Mouse (Mus musculus) cerebellum, adult 9-10 months (tissue): ENCODE results near the gene Chek2.
"Not testable (repeated sequence)": the region's sequence is repeated elsewhere in the genome, so short reads cannot be mapped to it uniquely, and the experiment has no call there.

Experiments used
- DNase-seq: peaks from one replicate; pipeline ENCODE4 v3.0.0; 2022

The Chek2 gene

DNA sequence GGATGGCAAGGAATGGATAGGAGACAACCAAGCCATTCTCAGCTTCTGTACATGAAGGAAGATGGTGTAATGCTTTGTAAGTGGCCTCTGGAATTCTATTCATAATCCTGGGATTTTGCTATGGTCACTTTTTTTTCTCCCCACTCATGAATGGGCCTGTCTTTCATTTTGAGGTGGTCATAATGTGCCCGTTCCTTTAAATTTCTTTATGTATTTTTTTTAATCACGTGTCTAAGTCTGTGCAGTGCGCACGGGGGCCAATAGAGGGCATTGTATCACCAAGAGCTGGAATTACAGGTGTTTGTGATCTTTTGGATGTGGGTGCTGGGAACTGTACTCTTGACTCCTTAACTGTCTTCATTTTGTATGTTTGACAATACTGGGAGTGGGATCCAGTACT, 686 bp downstream of the Chek2 start:
- peak; percentile 76 for DNase-seq

DNA sequence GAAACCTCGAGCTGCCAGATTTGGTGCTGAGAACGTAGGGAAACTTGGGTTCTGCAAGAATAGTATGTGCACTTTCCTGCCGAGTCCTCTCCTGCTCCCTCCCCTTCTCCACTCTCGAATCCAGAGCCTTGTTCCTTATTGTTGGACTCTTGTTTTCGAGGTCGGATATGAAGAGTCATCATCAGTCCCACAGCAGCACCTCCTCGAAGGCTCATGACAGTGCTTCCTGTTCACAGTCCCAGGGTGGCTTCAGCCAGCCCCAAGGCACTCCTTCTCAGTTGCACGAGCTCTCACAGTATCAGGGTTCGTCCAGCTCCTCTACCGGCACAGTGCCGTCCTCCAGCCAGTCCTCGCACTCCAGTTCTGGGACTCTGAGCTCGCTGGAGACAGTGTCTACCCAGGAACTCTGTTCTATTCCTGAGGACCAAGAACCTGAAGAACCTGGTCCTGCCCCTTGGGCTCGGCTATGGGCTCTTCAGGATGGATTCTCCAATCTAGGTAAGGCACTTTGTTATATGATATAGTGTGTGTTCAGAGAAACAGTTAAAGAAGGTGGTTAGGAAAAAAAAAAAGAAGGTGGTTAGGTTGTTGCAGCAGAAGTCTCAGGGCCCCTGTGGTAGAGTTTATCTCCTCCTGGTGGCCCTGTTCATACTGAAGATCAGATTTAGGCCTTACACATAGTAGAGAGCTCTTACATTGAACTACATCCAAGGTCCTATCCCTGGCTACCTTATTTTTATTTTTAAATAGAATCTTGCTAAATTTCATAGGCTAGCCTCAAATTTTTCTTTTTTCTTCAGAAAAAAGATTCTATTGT, 1.5 kb downstream of the Chek2 start:
- DNase-seq, result peak; percentile 20

GRCm38 (mm10) chr5:110852990-110853389, 13.2 kb downstream of the Chek2 start:
- no peak for DNase-seq

- DNase-seq, result no peak
Measured at GRCm38 (mm10) chr5:110857091-110857490, 17.3 kb downstream of the Chek2 start.

DNA sequence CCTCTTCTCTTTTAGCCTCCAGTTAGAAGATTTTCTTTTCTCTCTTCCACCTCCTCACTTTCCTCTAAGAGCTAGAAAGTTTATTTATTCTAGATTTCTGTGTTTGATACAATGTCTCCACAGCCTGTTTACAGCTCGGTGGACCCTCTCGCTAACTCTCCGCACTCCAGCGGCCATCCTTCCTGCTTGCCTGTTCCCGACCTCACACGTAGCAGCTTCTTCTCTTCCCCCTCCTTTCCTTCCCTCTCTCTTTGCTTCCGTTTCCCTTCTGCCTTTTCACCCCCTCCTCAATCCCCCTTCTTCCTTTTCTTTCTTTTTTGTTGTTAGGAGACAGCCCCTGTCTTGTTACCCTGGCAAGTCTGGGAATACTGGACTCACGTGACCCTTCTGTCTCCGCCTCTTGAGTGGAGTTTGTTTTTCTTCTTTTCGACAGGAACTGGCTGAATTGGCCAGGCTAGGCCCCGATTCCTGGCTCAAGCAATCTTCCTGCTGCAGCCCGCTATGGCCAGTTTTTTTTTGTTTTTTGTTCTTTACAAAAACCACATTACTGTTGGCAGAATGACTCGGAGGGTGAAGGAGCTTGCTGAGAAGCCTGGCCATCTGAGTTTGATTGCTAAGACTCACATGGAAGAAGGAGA, 19.4 kb downstream of the Chek2 start:
- no peak for DNase-seq

- DNase-seq, result no peak
Measured at GRCm38 (mm10) chr5:110860445-110860844, 20.7 kb downstream of the Chek2 start.

GRCm38 (mm10) chr5:110868460-110868859, 28.7 kb downstream of the Chek2 start:
- no peak for DNase-seq

DNA sequence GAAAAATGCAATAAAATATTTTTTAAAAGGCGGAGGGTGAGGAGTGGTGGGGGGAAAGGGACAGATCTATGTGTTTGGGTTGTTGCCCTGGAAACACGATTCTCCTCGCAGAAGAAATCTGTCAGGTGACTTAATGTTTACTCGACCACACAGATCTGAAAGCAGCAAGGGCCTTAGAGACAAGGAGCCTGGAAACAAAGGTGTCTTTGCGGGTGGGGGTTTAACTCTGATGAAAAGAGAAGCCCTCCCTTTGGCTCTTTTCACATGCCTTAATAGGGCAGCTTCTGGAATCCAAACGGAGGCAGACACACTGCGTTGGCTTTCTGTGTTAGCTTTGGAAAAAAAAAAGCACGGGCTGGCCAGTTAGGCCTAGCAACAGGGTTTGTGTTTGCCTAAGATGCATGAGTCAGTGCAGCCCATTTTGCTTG, 29.5 kb downstream of the Chek2 start:
- DNase-seq, result no peak

DNA sequence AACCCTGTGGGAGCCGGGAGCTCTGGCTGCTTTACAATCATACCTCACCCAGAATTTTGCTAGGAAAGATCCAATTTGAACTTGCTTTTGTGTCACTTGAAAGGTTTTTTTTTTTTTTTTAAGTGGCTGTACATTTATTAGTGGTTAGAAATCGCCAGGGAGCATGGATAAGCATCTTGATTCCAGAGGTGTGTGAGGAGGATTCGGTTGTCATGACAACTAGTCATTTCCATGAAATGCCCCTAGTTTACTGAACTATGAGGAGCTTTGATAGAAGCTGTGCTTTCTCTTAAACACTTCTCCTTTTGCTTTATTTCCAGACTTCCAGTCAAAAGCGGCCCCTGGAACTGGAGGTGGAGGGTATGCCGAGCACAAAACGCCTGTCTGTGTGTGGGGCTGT, 33.4 kb downstream of the Chek2 start:
- DNase-seq, result no peak

DNA sequence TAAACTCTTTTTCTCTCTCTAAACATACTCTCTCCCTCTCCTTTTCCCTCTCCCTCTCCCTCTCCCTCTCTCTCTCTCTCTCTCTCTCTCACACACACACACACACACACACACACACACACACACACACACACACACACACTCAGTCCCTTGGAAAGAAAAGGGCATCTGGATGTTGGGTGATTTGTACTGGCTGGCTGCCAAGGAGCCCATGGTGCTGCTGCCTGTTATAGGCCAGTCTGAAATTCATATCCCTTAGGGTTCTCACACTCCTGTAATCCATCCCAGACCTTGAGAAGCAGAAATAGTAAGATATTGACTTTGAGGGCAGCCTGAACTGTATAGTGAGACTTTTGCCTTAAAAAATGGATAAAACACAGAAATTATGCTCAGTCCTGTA, 34.9 kb downstream of the Chek2 start:
- DNase-seq, result no peak

GRCm38 (mm10) chr5:110875286-110875685, 35.5 kb downstream of the Chek2 start:
- DNase-seq, result no peak

- no peak for DNase-seq
Measured at GRCm38 (mm10) chr5:110877666-110878505, 38.1 kb downstream of the Chek2 start.

- DNase-seq, result not testable (repeated sequence)
Measured at GRCm38 (mm10) chr5:110878526-110878925, 38.7 kb downstream of the Chek2 start.

DNA sequence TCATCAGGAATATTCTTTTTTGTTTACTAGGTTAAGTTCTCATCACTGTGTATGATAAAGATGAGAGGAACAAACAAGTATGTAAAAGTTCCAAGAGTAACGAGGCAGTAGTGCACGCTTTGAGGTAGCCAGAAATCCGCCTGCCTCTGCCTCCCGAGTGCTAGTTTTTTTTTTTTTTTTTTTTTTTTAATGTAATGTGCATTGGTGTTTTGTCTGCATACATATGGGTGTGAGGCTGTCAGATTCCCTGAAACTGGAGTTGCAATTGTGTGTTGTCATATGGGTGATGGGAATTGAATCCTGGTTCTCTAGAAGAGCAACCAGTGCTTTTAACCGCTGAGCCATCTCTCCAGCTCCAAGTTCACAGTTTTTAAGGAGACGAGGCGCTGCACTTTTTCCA, 39.3 kb downstream of the Chek2 start:
- DNase-seq, result no peak

DNA sequence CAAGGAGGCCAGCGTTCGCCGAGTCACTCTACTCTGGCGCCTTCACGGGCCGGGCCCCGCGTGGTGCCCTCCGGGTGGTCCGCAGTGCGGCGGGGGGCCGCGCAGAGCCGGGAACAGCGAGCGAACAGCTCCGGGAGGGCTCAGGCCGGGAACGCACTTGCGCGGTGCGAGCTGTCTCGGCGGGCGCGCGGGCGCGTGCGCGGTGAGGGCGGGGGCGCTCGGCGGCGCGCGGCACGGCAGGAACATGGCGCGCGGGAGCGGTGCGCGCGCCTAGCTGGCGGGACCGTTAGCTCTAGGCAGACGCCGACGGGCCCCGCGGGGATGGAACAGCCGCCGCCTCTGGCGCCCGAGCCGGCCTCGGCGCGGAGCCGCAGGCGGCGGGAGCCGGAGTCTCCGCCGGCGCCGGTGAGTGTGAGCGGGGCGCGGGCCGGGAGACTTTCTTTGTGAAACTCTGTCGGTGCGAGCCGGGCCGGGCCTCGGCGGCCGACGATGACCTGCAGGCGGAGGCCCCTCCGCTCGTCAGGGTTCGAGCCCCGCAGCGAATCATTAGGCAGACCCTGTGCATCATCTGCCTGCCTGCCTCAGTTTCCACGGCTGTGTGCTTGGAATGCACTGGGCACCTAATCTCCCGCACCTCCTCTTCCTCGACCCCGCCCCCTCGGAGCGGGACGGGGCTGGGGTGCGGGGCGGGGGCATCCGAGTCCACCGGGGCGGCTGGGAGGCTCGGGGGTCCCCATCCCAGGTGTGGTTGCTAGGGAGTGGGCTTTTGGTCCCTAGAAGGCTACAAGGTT, 40.0 kb downstream of the Chek2 start, which contains the start of gene Ttc28:
Gene Ttc28, plus strand, starts transcription at position 220 of the 791 bp plus-strand sequence.
- peak; percentile 86 for DNase-seq

DNA sequence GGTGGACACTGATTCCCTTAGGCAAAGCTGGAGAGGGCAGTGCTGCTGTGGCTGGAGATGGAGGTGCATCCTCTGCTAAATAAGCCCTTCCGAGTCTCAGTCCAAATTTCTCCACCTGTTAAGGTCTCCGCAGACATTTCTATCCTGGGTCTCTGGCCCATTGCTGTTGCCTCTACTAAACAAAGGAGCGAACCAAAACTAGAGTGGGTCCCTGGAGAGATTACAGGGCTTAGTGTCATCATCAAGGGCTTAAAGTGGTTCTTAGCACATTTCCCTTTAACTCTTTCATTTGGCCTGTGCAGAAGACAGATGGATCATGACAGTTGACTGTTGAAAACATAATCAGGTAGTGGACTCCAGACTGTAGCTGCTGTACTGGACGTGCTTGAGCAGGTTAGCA, 48.8 kb downstream of the Chek2 start:
- DNase-seq, result no peak

GRCm38 (mm10) chr5:110889945-110890344, 50.2 kb downstream of the Chek2 start:
- no peak for DNase-seq

GRCm38 (mm10) chr5:110890561-110890960, 50.8 kb downstream of the Chek2 start:
- DNase-seq, result no peak

DNA sequence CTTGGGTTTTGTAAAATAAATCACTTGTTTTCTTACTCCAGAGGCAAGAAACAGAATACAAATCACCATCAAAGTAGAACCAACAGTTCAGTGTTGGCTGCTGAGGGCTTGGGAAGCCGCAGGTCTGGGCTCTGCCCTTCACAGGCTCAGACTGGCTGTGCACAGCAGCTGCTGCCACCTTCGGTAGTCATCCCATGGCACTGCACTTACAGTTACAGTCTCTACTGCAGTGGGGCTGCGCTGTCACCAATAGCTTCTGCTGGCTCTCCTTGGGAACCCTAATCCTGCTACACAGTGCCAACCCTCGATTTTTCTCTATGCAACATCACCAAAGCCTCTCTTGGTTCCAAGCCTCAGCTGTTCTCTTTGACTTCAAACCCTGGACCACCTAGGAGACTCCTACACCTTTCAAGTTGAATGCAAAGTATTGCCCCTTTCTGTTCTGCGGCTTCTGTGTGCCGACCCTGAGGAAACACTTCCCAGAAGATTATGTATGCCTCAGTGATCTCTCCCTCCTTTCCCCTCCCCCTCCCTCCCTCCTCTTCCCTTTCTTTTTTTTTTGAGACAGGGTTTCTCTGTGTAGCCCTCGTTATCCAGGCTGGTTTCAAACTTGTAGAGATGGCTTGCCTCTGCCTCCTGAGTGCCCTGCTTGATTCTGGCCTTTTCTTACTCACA, 57.5 kb downstream of the Chek2 start:
- no peak for DNase-seq

DNA sequence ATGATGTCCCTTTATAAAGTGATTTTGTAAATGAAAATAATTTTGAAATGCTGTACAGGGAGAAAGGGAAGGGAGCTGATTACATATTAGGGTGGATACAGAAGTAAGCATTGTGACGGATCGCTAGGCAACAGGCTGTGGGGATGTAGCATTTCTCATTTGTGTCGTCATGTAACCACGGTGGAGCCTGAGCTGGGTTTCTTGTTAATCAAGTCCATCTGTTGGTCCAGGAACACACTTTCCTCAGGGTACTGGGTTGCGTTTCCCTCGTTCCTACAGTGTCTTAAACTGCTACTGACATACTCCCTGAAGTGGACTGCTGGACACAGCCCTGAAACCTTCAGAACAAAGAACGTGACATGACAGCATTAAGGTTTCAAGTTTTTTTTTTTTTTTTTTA, 58.4 kb downstream of the Chek2 start:
- DNase-seq, result no peak

- DNase-seq, result no peak
Measured at GRCm38 (mm10) chr5:110898785-110899184, 59.0 kb downstream of the Chek2 start.

DNA sequence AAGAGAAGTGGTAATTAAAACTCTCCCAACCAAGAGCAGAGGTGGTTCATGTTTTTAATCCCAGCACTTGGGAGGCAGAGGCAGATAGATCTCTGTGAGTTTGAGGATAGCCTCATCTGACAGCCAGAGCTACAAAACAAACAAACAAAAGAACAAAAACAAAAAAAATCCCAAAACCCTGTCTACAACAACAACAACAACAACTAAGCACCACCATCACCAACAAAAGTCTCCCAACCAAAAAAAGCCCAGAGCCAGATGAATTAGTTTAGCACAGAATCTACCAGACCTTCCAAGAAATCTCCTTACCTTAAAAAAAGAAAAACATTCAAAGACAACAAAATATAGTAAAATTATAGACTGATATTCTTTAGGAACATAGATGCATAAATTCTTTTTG, 60.6 kb downstream of the Chek2 start:
- no peak for DNase-seq
